Mouse (Mus musculus): ENCODE measurements around the gene Srgap2. TPM values are rescaled to one million over a fixed set of nuclear protein-coding genes. Genes with fewer than 3 reads are reported as not detected.
A peak's percentile ranks its signal among the peaks of the same experiment; 100 is the strongest.

Srgap2 gene
- total RNA-seq, 2 experiments from 2014 or later = 12.0 to 40.9 TPM

DNA sequence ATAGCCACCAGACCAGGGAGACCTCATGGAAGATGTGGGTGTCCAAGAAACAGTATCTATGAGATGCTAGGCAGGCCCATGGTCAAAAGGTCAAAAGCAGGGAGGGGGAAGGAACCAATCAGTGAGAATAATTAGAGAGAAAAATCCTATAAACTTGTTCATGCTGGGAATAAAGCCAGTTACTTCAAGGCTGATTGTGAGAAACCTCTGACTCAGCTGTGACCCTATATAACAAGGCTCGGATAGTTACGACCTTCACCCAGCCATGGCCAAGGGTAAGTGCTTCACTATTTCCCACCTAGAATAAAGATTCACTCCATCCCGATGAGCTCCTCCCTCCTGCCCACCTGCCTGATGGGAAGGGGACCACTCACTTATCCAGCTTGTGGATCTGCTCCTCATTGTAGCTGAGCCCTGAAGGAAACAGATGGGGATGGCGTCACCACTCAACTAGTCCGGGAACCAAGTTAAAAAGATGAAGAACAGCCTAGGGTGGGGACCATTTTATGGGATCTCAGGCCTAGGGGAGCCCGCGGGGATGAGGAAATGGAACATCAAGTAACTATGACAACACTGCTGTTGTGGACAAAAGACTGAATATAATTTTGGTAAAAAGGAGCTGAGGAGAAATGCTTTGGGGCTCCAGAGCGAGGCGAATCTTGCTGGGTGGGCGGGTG lies 267.4 kb downstream of the Srgap2 start:
- no peak for ATAC-seq (replicated peaks; ENCODE audit: poor library complexity)

DNA sequence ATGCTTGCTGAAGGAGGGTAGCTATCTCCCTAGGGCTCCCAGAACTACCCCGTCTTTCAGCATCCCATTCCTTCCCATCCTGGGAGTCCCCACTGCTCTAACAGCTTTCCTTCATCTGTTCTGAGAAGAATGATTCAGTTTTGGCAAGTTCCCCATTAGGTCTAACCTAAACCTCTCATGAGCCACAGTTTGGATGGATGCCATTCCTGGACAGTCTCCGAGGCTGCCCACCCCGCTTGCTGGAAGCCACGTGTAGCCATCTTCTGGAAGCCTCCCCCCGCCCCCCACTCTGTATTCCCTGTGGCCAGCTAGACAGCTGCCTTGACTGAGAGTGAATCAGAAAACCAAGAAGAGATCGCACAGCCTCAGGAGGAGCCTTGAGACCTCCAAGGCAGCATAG lies 269.9 kb downstream of the Srgap2 start:
- ATAC-seq (replicated peaks; ENCODE audit: poor library complexity) = no peak

GRCm38 (mm10) chr1:131252516-131253250 lies 274.5 kb downstream of the Srgap2 start:
- ATAC-seq (replicated peaks; ENCODE audit: poor library complexity) = peak; percentile 61

GRCm38 (mm10) chr1:131246433-131247395 lies 280.4 kb downstream of the Srgap2 start:
- peak; percentile 48 for ATAC-seq (replicated peaks; ENCODE audit: poor library complexity)

- ATAC-seq (replicated peaks; ENCODE audit: poor library complexity) = peak; percentile 67
Observed at GRCm38 (mm10) chr1:131245926-131246325, 281.2 kb downstream of the Srgap2 start.

DNA sequence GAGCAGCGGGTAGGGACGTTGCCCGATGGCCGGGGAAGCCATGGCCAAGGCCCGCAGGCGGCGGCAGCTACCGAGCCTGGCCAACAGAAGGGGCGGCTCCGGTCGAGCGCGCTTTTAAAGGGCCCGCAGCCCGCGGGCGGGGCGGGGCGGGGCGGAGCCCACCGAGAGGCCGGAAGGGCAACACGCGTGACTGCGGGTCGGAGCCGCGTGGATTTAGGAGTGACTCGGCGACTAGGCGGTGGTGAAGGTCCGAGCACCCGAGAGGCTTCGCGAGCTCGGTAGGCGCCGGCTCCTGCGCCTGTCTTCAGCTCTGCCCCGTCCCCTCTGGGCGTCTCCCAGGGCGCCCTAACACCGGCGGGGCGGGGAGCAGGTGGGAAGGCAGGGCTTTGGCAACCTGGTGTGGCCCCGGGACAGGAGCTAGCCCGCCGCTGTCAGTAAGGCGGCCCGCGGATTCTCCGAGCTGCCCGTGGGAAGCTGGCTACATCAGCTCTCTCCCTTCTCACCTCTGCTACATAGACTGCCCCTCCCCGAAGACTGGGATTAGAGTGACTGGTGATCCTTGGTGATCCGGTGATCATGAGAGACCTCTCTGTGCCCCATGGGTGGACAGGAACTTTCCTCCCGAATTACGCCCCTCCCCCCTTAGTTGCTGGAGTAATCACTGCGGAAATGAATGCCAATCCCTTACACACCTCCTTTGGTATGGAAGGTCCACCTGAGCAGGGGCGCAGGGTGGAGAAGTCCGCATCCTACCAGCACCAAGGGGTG lies 281.9 kb downstream of the Srgap2 start, which contains the start of gene Rassf5:
Rassf5 (minus strand) TSS at position 170 of the 768 bp plus-strand sequence.
- peak; percentile 27 for ATAC-seq (replicated peaks; ENCODE audit: poor library complexity)

DNA sequence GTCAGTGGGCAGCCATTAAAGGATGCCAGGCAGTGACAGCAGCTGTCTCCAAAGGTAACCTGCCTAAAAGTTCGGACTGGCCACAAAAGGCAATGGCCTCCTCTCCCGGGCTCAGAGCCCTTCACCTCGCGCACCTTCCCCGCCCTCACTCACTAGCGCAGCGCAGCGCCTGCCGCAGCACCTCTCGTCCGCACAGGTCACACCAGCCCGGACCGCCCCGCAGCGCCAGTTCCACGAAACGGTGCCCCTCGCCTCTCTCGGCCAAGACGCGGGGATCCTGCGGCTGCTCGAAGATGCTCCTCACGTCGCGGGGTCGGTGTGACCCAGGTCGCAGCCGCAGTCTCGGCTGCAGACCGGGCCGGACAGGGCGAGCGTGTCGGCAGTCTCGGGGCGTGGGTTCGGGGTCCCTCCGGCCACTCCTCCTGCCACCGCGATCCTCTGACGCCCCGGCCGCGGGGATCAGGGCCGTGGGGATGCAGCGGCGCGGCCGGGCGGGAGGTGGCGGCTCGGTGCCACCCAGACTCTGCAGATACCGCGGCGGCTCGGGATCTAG lies 282.5 kb downstream of the Srgap2 start:
- ATAC-seq (replicated peaks; ENCODE audit: poor library complexity) = no peak

DNA sequence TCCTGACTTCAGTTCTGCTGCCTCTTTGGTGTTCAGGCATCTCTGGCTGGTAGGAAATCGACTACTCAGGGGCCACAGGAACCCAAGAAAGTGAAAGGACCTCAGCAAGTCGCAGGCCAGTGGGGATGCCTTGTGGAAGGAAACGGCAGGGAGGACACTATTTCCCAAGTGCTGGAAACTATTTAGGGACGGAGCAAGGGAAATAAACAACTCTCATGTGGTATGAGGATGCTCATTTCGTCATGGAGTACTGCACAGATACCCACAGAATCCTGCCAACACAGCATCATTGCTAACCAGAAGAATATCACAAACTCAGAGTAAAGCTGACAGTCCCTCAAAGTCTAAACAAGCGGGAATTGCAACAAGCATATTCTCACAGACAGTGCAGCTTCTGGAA lies 284.2 kb downstream of the Srgap2 start:
- no peak for ATAC-seq (replicated peaks; ENCODE audit: poor library complexity)

GRCm38 (mm10) chr1:131239576-131240193 lies 287.5 kb downstream of the Srgap2 start:
- no peak for ATAC-seq (replicated peaks; ENCODE audit: poor library complexity)

GRCm38 (mm10) chr1:131238931-131239381 lies 288.2 kb downstream of the Srgap2 start:
- ATAC-seq (replicated peaks; ENCODE audit: poor library complexity) = no peak

DNA sequence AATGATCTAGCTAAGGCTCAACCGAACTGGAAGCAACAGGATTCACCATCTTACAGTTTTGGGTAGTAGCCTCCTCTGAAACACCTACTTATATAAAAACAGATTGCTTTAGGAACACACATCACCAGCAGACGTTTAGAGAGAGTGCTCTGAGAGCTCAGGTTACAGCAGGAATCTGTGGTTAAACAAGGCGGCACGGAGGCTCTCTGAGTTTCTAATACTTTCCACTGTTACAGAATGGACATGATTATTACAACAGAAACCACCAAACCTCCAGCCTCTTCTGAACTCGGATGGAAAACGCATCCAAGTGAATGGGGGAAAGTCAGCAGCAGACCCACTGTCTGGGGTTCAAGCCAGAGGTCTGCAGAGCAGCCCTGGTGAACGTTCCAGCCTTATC lies 291.1 kb downstream of the Srgap2 start:
- ATAC-seq (replicated peaks; ENCODE audit: poor library complexity) = no peak; the same call in 1 of the 2 replicates

Other genes starting within 250 kb of the Srgap2 start
- gene Ikbke, start 247.7 kb downstream of the Srgap2 start, total RNA-seq (2015) = 21.4 and 22.1 TPM in 2 replicates
- gene Ikbke, start 247.7 kb downstream of the Srgap2 start, total RNA-seq (2017) = 25.9 and 28.6 TPM in 2 replicates
- 9.8 and 11.4 TPM in 2 replicates for gene Fam72a, start 551 bp upstream of the Srgap2 start, total RNA-seq (2015)
- gene Fam72a, start 551 bp upstream of the Srgap2 start, total RNA-seq (2017) = 3.4 and 5.2 TPM in 2 replicates
- gene Avpr1b, start 71.9 kb upstream of the Srgap2 start, total RNA-seq (2015) = not detected in 2 replicates
- gene Avpr1b, start 71.9 kb upstream of the Srgap2 start, total RNA-seq (2017) = not detected in 2 replicates
- 54.1 and 66.8 TPM in 2 replicates for gene Ctse, start 111.0 kb upstream of the Srgap2 start, total RNA-seq (2015)
- 18.9 and 25.6 TPM in 2 replicates for gene Ctse, start 111.0 kb upstream of the Srgap2 start, total RNA-seq (2017)
- 5.8 and 7.7 TPM in 2 replicates for gene Rab7b, start 161.3 kb upstream of the Srgap2 start, total RNA-seq (2015)
- 31.1 and 43.2 TPM in 2 replicates for gene Rab7b, start 161.3 kb upstream of the Srgap2 start, total RNA-seq (2017)
- gene Slc26a9, start 216.7 kb upstream of the Srgap2 start, total RNA-seq (2015) = 0.02 and 0.25 TPM in 2 replicates
- gene Slc26a9, start 216.7 kb upstream of the Srgap2 start, total RNA-seq (2017) = 0.14 TPM in 1 of 2 replicates, not detected in the other

Measured in megakaryocyte progenitor cell, adult 5-6 weeks (primary cell).